20 mouse cellular contexts compared by ENCODE assay signal in genomic region chr9:122448342-122448741, GRCm38 (mm10).
A peak's percentile ranks its signal among the peaks of the same experiment; 100 is the strongest.
DNase-seq lines count a peak whose midpoint lies in the region; ATAC-seq and TF ChIP-seq lines count a peak whose summit lies in the region.
"Had no signal": no experiment of that assay in that cellular context is flagged by ENCODE, and none has a peak within 500 bp of the region (broad histone marks: within the 10 kb centered on the region; RNA-seq: fewer than 3 reads in every experiment).

No protein-coding gene starts in this region.

- peak overlapping the region; percentile 35; the same call in 1 of the 2 replicates for H3K27ac ChIP-seq in forebrain, embryonic 15.5 days (replicated peaks)
- H3K27ac ChIP-seq in forebrain, embryonic 10.5 days = no peak overlapping the region
- H3K27ac ChIP-seq in midbrain, postnatal 0 days (ENCODE audit: low read depth, low read length) = no peak overlapping the region
- H3K27ac ChIP-seq in midbrain, embryonic 11.5 days (ENCODE audit: low read depth, low read length) = no peak overlapping the region
- H3K27ac ChIP-seq in forebrain, postnatal 0 days (ENCODE audit: low read depth, low read length) = no peak overlapping the region; the same call in 1 of the 2 replicates
- H3K27ac ChIP-seq: embryonic facial prominence, embryonic 12.5 days; heart, embryonic 13.5 days; hindbrain, embryonic 12.5 days had no signal

- no peaks in the 10 kb centered on the region for H3K4me1 ChIP-seq in forebrain, embryonic 15.5 days
- H3K4me1 ChIP-seq in forebrain, embryonic 10.5 days = 0 out of 2 replicates have a peak, but pooled peaks cover 6% of the 10 kb centered on the region
- no peaks in the 10 kb centered on the region for H3K4me1 ChIP-seq in midbrain, postnatal 0 days (ENCODE audit: insufficient read depth, low read length)
- H3K4me1 ChIP-seq in midbrain, embryonic 11.5 days (ENCODE audit: control insufficient read depth, insufficient read depth, low read length) = no peaks in the 10 kb centered on the region
- H3K4me1 ChIP-seq in forebrain, postnatal 0 days (ENCODE audit: insufficient read depth) = no peaks in the 10 kb centered on the region
- H3K4me1 ChIP-seq: embryonic facial prominence, embryonic 12.5 days had no signal

- H3K4me3 ChIP-seq in forebrain, embryonic 15.5 days = no peak overlapping the region
- no peak overlapping the region for H3K4me3 ChIP-seq in forebrain, embryonic 10.5 days
- H3K4me3 ChIP-seq in midbrain, postnatal 0 days (ENCODE audit: low read depth, low read length) = no peak overlapping the region
- H3K4me3 ChIP-seq in midbrain, embryonic 11.5 days (ENCODE audit: low read depth, low read length) = no peak overlapping the region
- H3K4me3 ChIP-seq in forebrain, postnatal 0 days (ENCODE audit: low read depth, low read length) = no peak overlapping the region
- H3K4me3 ChIP-seq: embryonic facial prominence, embryonic 12.5 days; heart, embryonic 13.5 days; hindbrain, embryonic 12.5 days had no signal

- no peak for TF ChIP-seq CTCF in midbrain, postnatal 0 days (IDR thresholded peaks at IDR 0.05)
- no peak for TF ChIP-seq CTCF in forebrain, postnatal 0 days (IDR thresholded peaks at IDR 0.05; ENCODE audit: low read depth)

- H3K4me2 ChIP-seq in forebrain, embryonic 15.5 days (replicated peaks) = no peak overlapping the region
- H3K4me2 ChIP-seq in midbrain, postnatal 0 days (ENCODE audit: low read depth, low read length, poor library complexity, severe bottlenecking) = no peak overlapping the region
- no peak overlapping the region for H3K4me2 ChIP-seq in midbrain, embryonic 11.5 days
- no peak overlapping the region for H3K4me2 ChIP-seq in forebrain, postnatal 0 days (ENCODE audit: low read depth)
- H3K4me2 ChIP-seq: embryonic facial prominence, embryonic 12.5 days; heart, embryonic 13.5 days; hindbrain, embryonic 12.5 days had no signal

- no peaks in the 10 kb centered on the region for H3K9me3 ChIP-seq in forebrain, embryonic 15.5 days
- no peaks in the 10 kb centered on the region for H3K9me3 ChIP-seq in forebrain, embryonic 10.5 days
- no peaks in the 10 kb centered on the region for H3K9me3 ChIP-seq in midbrain, postnatal 0 days (ENCODE audit: low read length)
- H3K9me3 ChIP-seq in midbrain, embryonic 11.5 days (ENCODE audit: control insufficient read depth, low read length) = no peaks in the 10 kb centered on the region
- no peaks in the 10 kb centered on the region for H3K9me3 ChIP-seq in forebrain, postnatal 0 days (ENCODE audit: low read length)
- H3K9me3 ChIP-seq: embryonic facial prominence, embryonic 12.5 days; heart, embryonic 13.5 days; hindbrain, embryonic 12.5 days had no signal

- H3K9ac ChIP-seq in forebrain, embryonic 15.5 days (replicated peaks) = no peak overlapping the region
- no peak overlapping the region for H3K9ac ChIP-seq in midbrain, postnatal 0 days (replicated peaks; ENCODE audit: low read length, poor library complexity, severe bottlenecking)
- no peak overlapping the region for H3K9ac ChIP-seq in midbrain, embryonic 11.5 days (ENCODE audit: low read length)
- no peak overlapping the region for H3K9ac ChIP-seq in forebrain, postnatal 0 days
- H3K9ac ChIP-seq: embryonic facial prominence, embryonic 12.5 days; heart, embryonic 13.5 days; hindbrain, embryonic 12.5 days had no signal

- ATAC-seq in forebrain, embryonic 15.5 days (replicated peaks) = peak; percentile 72
- no peak for ATAC-seq in midbrain, postnatal 0 days (ENCODE audit: low FRiP score)
- no peak for ATAC-seq in midbrain, embryonic 11.5 days (ENCODE audit: low FRiP score)
- ATAC-seq in forebrain, postnatal 0 days = peak; percentile 96
- ATAC-seq: intestine, embryonic 16.5 days had no signal

- DNase-seq in forebrain, embryonic 10.5 days (ENCODE audit: extremely low spot score, low spot score) = no peak
- DNase-seq in midbrain, postnatal 0 days (ENCODE audit: low spot score) = peak; percentile 9
- no peak for DNase-seq in midbrain, embryonic 11.5 days (ENCODE audit: low spot score, missing footprints)
- DNase-seq in brain, embryonic 18.5 days (ENCODE audit: low read depth, low spot score) = peak; percentile 30
- peak; percentile 72 for DNase-seq in forebrain, postnatal 0 days
- no peak for DNase-seq in lung, postnatal 25 days (ENCODE audit: low spot score)
- DNase-seq in embryo, embryonic 9.5 days (ENCODE audit: extremely low spot score) = no peak
- DNase-seq: adrenal gland, adult 2 months; adrenal gland, postnatal 25 days; cerebellum, adult 11-12 months; cerebellum, adult 9-11 months; cerebellum, postnatal 36 days; gastrocnemius, postnatal 36 days; heart, adult 11 months; heart, postnatal 36 days had no signal

- H3K27me3 ChIP-seq in forebrain, embryonic 15.5 days = no peaks in the 10 kb centered on the region
- H3K27me3 ChIP-seq in forebrain, embryonic 10.5 days (ENCODE audit: poor library complexity, severe bottlenecking) = no peaks in the 10 kb centered on the region
- no peaks in the 10 kb centered on the region for H3K27me3 ChIP-seq in midbrain, postnatal 0 days (ENCODE audit: insufficient read depth, low read length)
- H3K27me3 ChIP-seq in midbrain, embryonic 11.5 days (ENCODE audit: control insufficient read depth, insufficient read depth, low read length) = no peaks in the 10 kb centered on the region
- H3K27me3 ChIP-seq in forebrain, postnatal 0 days (ENCODE audit: insufficient read depth, low read length) = no peaks in the 10 kb centered on the region
- H3K27me3 ChIP-seq: embryonic facial prominence, embryonic 12.5 days; hindbrain, embryonic 12.5 days had no signal

- no peaks in the 10 kb centered on the region for H3K36me3 ChIP-seq in forebrain, embryonic 15.5 days
- no peaks in the 10 kb centered on the region for H3K36me3 ChIP-seq in forebrain, embryonic 10.5 days (replicated peaks)
- no peaks in the 10 kb centered on the region for H3K36me3 ChIP-seq in midbrain, postnatal 0 days (ENCODE audit: insufficient read depth, low read length)
- no peaks in the 10 kb centered on the region for H3K36me3 ChIP-seq in midbrain, embryonic 11.5 days (ENCODE audit: control insufficient read depth, insufficient read depth, low read length)
- no peaks in the 10 kb centered on the region for H3K36me3 ChIP-seq in forebrain, postnatal 0 days (ENCODE audit: insufficient read depth)
- H3K36me3 ChIP-seq: embryonic facial prominence, embryonic 12.5 days; heart, embryonic 13.5 days; hindbrain, embryonic 12.5 days had no signal

- 27% methylated on average over 4 of the region's 4 CpGs for WGBS in forebrain, embryonic 15.5 days
- WGBS in forebrain, embryonic 10.5 days = 73% methylated on average over 4 of the region's 4 CpGs
- WGBS in midbrain, postnatal 0 days = 50% methylated on average over 4 of the region's 4 CpGs
- 75% methylated on average over 4 of the region's 4 CpGs for WGBS in midbrain, embryonic 11.5 days
- 23% methylated on average over 4 of the region's 4 CpGs for WGBS in forebrain, postnatal 0 days

Comparison
In these comparisons a context has a peak if more than half of its experiments do, and no peak if none do; other contexts are left out.
1. DNase-seq: peak in midbrain, postnatal 0 days (single experiment), brain, embryonic 18.5 days (single experiment) and forebrain, postnatal 0 days (single experiment); none in forebrain, embryonic 10.5 days (single experiment), midbrain, embryonic 11.5 days (single experiment), lung, postnatal 25 days (single experiment) and embryo, embryonic 9.5 days (single experiment).
2. ATAC-seq: peak in forebrain, embryonic 15.5 days (single experiment) and forebrain, postnatal 0 days (single experiment); none in midbrain, postnatal 0 days (single experiment) and midbrain, embryonic 11.5 days (single experiment).